Mouse (Mus musculus) liver, embryonic 14.5 days (tissue): ENCODE data around the gene Snx21. TPM values are rescaled to one million over a fixed set of nuclear protein-coding genes. Genes with fewer than 3 reads are reported as not detected.
A peak's percentile ranks its signal among the peaks of the same experiment; 100 is the strongest.

Source experiments
- ATAC-seq: fragments of 200-750 bp; cut with Nextera tagmentation; 2 replicates; pipeline ENCODE4 v1.8.0; 2017; ENCODE audit warnings: moderate number of reproducible peaks, mild to moderate bottlenecking, moderate library complexity; ENCODE audit not compliant: insufficient read depth
- DNase-seq, 3 experiments: peaks; one replicate each; pipeline ENCODE4 v3.0.0-alpha.2; 2012 to 2013; ENCODE audit warnings: low read depth in 3 of 3, low spot score in 3 of 3
- H3K27ac ChIP-seq: fragments of 300-500 bp; sonication (generic); 2 replicates; pipeline ENCODE4 v1.5.1; 2014; ENCODE audit warnings: moderate library complexity, mild to moderate bottlenecking, control low read depth, inconsistent platforms
- H3K27me3 ChIP-seq: fragments of 300-500 bp; sonication (generic); 2 replicates; pipeline ENCODE4 v1.6.1; 2014; ENCODE audit warnings: mild to moderate bottlenecking, low read length, moderate library complexity; ENCODE audit not compliant: control insufficient read depth, insufficient read depth
- H3K36me3 ChIP-seq: fragments of 300-500 bp; sonication (generic); replicated peaks from 2 replicates; pipeline ENCODE4 v1.6.1; 2014; ENCODE audit warnings: low read depth; ENCODE audit not compliant: control insufficient read depth, insufficient read depth
- H3K4me1 ChIP-seq, 2 experiments: fragments of 200-500 bp in 1 of 2; fragments of 300-500 bp in 1 of 2; sonication (generic) in 1 of 2; replicated peaks; 2 replicates each; pipeline ENCODE4 v1.6.1; 2012 to 2014; ENCODE audit warnings: antibody characterized with exemption in 1 of 2, inconsistent platforms in 1 of 2, low read length in 1 of 2; ENCODE audit not compliant: control insufficient read depth in 2 of 2, insufficient read depth in 2 of 2
- H3K4me2 ChIP-seq: fragments of 300-500 bp; sonication (generic); 2 replicates; pipeline ENCODE4 v1.6.1; 2014; ENCODE audit warnings: low read depth, mild to moderate bottlenecking, control low read depth, moderate library complexity
- H3K4me3 ChIP-seq, 2 experiments: fragments of 200-500 bp in 1 of 2; fragments of 300-500 bp in 1 of 2; sonication (generic) in 1 of 2; 2 replicates each; pipeline ENCODE4 v1.5.1; 2012 to 2014; ENCODE audit warnings: low read depth in 2 of 2, low read length in 2 of 2, mild to moderate bottlenecking in 2 of 2, control low read depth in 1 of 2, inconsistent platforms in 1 of 2, moderate library complexity in 1 of 2; ENCODE audit not compliant: insufficient read depth in 1 of 2
- H3K9ac ChIP-seq: fragments of 300-500 bp; sonication (generic); replicated peaks from 2 replicates; pipeline ENCODE4 v1.6.1; 2014; ENCODE audit warnings: mild to moderate bottlenecking, control low read depth, moderate library complexity
- H3K9me3 ChIP-seq: fragments of 300-500 bp; sonication (generic); 2 replicates; pipeline ENCODE4 v1.6.1; 2016; ENCODE audit warnings: low read length, mixed read lengths; ENCODE audit not compliant: control insufficient read depth
- CTCF ChIP-seq: IDR thresholded peaks from 2 replicates; pipeline ENCODE4 v1.5.1; 2016; ENCODE audit warnings: antibody characterized with exemption, low read depth, control low read depth
- EP300 ChIP-seq: IDR thresholded peaks from 2 replicates; pipeline ENCODE4 v1.6.1; 2016; ENCODE audit warnings: antibody characterized with exemption, low read depth
- WGBS: fragments of 180-500 bp; shearing (Covaris S2); extraction: QIAGEN DNeasy Blood & Tissue Kit; methylation state at CpG from one replicate; pipeline ENCODE4 v1.1.7; 2014; ENCODE audit not compliant: insufficient replicate concordance; 5-methylcytosine and 5-hydroxymethylcytosine counted together
- polyA plus RNA-seq, 2 experiments: library from polyadenylated mRNA; depleted of rRNA in 1 of 2; stranded (reverse) in 1 of 2; unstranded in 1 of 2; fragments of >200 nt; fragmentation: Nextera tagmentation in 1 of 2; extraction: Ambion mirVana in 1 of 2; gene quantifications; 2 replicates each; pipeline versions ENCODE4 v1.2.1 to v1.2.3; 2012 to 2014

Snx21 gene
- polyA plus RNA-seq, 2 experiments, result 2.3 to 2.9 TPM

DNA sequence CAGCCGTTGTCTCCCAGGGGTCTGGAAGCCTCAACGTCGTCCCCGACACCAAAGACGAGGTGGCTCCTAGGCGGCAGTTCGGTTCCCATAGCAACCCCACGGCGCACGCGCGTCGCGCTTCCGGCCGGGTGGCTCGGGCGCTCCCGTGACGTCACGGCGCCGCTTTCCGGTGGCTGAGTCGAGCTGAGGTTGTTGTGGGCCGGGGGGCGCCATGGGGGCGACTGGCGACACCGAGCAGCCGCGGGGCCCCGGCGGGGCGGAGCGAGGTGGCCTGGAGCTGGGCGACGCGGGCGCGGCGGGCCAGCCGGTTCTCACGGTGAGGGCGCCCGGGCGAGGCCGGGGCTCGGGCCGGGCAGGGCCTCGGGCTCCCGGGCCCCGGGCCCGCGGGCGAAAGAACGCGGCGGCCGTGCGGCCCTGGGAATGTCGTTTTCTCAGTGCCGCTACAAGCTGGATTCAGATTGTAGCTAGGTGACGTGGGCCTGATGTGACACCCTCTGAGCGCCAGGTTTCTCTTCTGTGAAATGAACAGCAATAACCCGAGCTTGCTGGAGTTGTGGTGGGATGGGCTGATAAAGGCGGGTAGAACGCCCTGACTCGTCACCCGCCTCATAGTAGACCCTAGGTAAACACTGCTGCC, 39.7 kb upstream of the Snx21 start, which contains the start of the genes Wfdc3 and Dnttip1:
Gene Wfdc3 (minus strand): TSS at position 89 of the 637 bp plus-strand sequence.
Gene Dnttip1 (plus strand): TSS at position 141 of the 637 bp plus-strand sequence.
- H3K4me3 ChIP-seq, result peak within 1 kb of the TSS; percentile 97 to 99
- no peaks in the 10 kb centered on the region; the same call in none of the 2 replicates for H3K27me3 ChIP-seq
- peak; percentile 80 to 83 (median 82) for DNase-seq
- H3K9me3 ChIP-seq, result no peaks in the 10 kb centered on the region
- peak; percentile 85 for ATAC-seq
- H3K9ac ChIP-seq, result peak within 1 kb of the TSS; percentile 98
- TF ChIP-seq CTCF, result no peak
- TF ChIP-seq EP300, result no peak
- H3K36me3 ChIP-seq, result peaks cover 37% of the 10 kb centered on the region
- H3K4me1 ChIP-seq, result peaks cover 10 to 20% of the 10 kb centered on the region in 2 experiments; a peak in 3 of 4 replicates
- WGBS, result under 1% methylated on average over 69 of the region's 70 CpGs
- peak within 1 kb of the TSS; percentile 87 for H3K27ac ChIP-seq
- H3K4me2 ChIP-seq, result peak within 1 kb of the TSS; percentile 90

DNA sequence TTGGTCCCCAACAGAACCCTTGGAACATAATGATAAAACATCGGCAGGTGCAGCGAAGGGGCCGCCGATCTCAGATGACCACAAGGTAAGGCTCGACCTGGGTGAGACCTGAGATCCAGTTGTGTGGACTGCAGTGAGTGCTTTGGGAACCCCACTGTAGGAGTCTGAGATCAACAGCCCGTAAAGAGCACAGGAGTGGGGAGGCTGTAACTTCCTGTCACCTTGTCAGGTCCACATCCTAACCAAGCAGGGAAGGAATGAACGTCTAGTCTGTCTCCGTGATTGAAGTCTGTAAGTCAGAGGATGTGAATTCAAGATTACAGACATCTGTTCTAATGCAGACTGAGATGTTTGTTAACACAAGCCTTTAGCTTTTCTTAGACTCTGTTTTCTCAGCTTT, 38.9 kb upstream of the Snx21 start:
- H3K27ac ChIP-seq, result peak overlapping the region; percentile 87
- TF ChIP-seq EP300, result no peak
- no peak for TF ChIP-seq CTCF
- ATAC-seq, result peak; percentile 19; the same call in 1 of the 2 replicates

DNA sequence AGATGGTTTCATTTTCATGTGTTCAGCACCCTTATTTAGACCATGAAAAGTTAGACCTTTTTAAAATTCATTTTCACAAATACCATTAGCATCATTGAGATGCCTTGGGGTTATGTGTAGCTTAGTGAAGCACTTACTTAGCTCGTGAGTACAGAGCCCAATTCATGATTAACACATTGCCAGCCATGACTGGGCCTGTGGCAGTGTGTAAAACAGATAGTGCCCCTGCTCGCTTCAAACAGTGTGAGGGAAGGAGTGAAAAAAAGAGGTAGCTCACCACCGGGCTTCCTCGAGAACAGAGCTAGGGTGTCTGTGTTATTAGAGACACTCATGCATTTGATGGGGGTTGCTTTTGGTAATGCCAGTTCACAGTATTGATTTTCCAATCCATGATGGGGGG, 37.4 kb upstream of the Snx21 start:
- peaks cover 10 to 22% of the 10 kb centered on the region in 2 experiments; a peak in 3 of 4 replicates for H3K4me1 ChIP-seq
- DNase-seq (peak in 1 of 3 experiments; percentile 35), ATAC-seq (peak; percentile 31)
- peak overlapping the region; percentile 48 for H3K9ac ChIP-seq
- TF ChIP-seq CTCF (no peak), EP300 (peak; percentile 54)
- peaks cover 56% of the 10 kb centered on the region for H3K36me3 ChIP-seq
- H3K27ac ChIP-seq, result peak overlapping the region; percentile 64
- no peaks in the 10 kb centered on the region; the same call in 1 of the 2 replicates for H3K27me3 ChIP-seq
- H3K4me2 ChIP-seq, result peak overlapping the region; percentile 90
- no peaks in the 10 kb centered on the region for H3K9me3 ChIP-seq
- H3K4me3 ChIP-seq, result peak overlapping the region in 1 of 2 experiments; percentile 21; a peak in 2 of 4 replicates
- 61% methylated on average over 4 of the region's 4 CpGs for WGBS

More for the DNA sequence above, 38.9 kb upstream of the Snx21 start:
- peak overlapping the region; percentile 98 for H3K9ac ChIP-seq
- H3K4me1 ChIP-seq, result peaks cover 10 to 20% of the 10 kb centered on the region in 2 experiments; a peak in 3 of 4 replicates
- peak overlapping the region; percentile 90 for H3K4me2 ChIP-seq
- WGBS, result 37% methylated on average over 8 of the region's 8 CpGs
- H3K9me3 ChIP-seq, result no peaks in the 10 kb centered on the region
- no peaks in the 10 kb centered on the region; the same call in 1 of the 2 replicates for H3K27me3 ChIP-seq
- peak overlapping the region; percentile 97 to 99 for H3K4me3 ChIP-seq
- DNase-seq, result no peak
- H3K36me3 ChIP-seq, result peaks cover 42% of the 10 kb centered on the region

DNA sequence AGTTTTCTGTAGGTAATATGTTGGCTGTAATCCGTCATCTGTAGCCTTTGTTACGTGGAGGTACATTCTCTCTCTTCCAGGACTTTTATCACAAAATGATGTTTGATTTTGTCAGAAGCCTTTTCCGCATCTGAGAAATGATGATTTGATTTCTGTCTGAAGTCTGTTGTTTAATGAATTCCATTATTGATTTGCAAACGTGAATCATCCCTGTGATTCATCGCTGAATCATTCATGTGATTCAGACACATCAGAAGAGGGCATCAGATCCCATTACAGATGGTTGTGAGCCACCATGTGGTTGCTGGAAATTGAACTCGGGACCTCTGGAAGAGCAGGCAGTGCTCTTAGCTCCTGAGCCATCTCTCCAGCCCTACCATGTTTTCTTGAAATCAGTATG, 36.6 kb upstream of the Snx21 start:
- Histone ChIP-seq H3K4me1 (peaks cover 10 to 22% of the 10 kb centered on the region in 2 experiments; a peak in 3 of 4 replicates), H3K27ac (peak overlapping the region; percentile 64; the same call in 1 of the 2 replicates), H3K36me3 (peaks cover 64% of the 10 kb centered on the region), H3K9ac (peak overlapping the region; percentile 48; the same call in 1 of the 2 replicates), H3K27me3 (no peaks in the 10 kb centered on the region), H3K9me3 (no peaks in the 10 kb centered on the region), H3K4me3 (no peak overlapping the region), H3K4me2 (peak overlapping the region; percentile 90)
- TF ChIP-seq EP300, result no peak
- no peak for TF ChIP-seq CTCF
- ATAC-seq, result no peak
- WGBS, result 87% methylated on average over 6 of the region's 6 CpGs
- no peak for DNase-seq

DNA sequence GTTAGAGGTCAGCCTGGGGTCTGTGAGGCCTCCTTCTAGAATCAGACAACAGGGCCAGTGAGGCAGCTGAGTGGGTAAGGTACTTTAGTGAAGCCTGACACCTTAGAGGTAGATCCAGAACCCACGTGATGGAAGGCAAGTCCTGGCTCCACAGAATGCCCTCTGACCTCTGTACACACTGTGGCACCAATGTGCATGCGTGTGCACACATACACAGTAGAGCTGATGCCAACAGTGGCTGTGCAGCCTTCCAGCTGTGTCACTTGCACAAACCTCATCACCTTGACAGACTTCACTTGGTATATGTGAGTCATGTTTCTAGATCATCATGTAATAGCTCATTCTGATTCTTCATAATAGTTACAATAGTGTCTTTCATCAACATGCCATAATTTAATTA, 33.2 kb upstream of the Snx21 start:
- Histone ChIP-seq H3K36me3 (peaks cover 96% of the 10 kb centered on the region), H3K27ac (no peak overlapping the region)

More for the DNA sequence above, 33.2 kb upstream of the Snx21 start:
- H3K27me3 ChIP-seq, result no peaks in the 10 kb centered on the region
- H3K4me2 ChIP-seq, result no peak overlapping the region
- 84% methylated on average over 2 of the region's 2 CpGs for WGBS
- TF ChIP-seq CTCF (no peak), EP300 (no peak)
- H3K4me1 ChIP-seq, result peaks cover 0 to 12% of the 10 kb centered on the region in 2 experiments
- no peaks in the 10 kb centered on the region for H3K9me3 ChIP-seq
- ATAC-seq, result no peak
- H3K4me3 ChIP-seq, result no peak overlapping the region
- DNase-seq, result no peak
- H3K9ac ChIP-seq, result no peak overlapping the region
